Mouse (Mus musculus): ENCODE measurements at regions not wholly inside any gene's neighbourhood (a gene's known extent, or its start where the extent isn't known, plus 50 kb on each side); places are given as distances from the start of the nearest gene placed in this dataset.

- no peak overlapping the region for H3K27ac ChIP-seq (ENCODE audit: insufficient read depth, low read depth, low read length)
- no peak overlapping the region for H3K4me3 ChIP-seq (ENCODE audit: insufficient read depth, low read depth, low read length)
- TF ChIP-seq POLR2A (IDR thresholded peaks at IDR 0.05; ENCODE audit: low read depth, low read length) (no peak), CTCF (conservative IDR thresholded peaks at IDR 0.05; ENCODE audit: insufficient read depth, insufficient read length, low read depth, low read length) (no peak)
- H3K4me1 ChIP-seq (ENCODE audit: control insufficient read depth, insufficient read depth, low read length) = no peaks in the 10 kb centered on the region
- no peaks in the 10 kb centered on the region for H3K27me3 ChIP-seq (replicated peaks; ENCODE audit: control insufficient read depth, insufficient read depth, low read length)
- WGBS = 50% methylated on average over 4 of the region's 4 CpGs
- peak; percentile 26 for DNase-seq
- H3K36me3 ChIP-seq (ENCODE audit: control insufficient read depth, insufficient read depth, low read length) = no peaks in the 10 kb centered on the region
Observed at GRCm38 (mm10) chr4:81742536-81743459, 300.2 kb upstream of the Mpdz start.

- no peak overlapping the region for H3K4me3 ChIP-seq (ENCODE audit: insufficient read depth, low read depth, low read length)
Observed at GRCm38 (mm10) chr4:81734391-81734790, 291.8 kb upstream of the Mpdz start.

GRCm38 (mm10) chr4:81730386-81730785 is 287.8 kb upstream of the Mpdz start:
- H3K4me3 ChIP-seq (ENCODE audit: insufficient read depth, low read depth, low read length) = no peak overlapping the region
- H3K4me1 ChIP-seq (ENCODE audit: control insufficient read depth, insufficient read depth, low read length) = no peaks in the 10 kb centered on the region; the same call in 1 of the 2 replicates
- no peaks in the 10 kb centered on the region for H3K36me3 ChIP-seq (ENCODE audit: control insufficient read depth, insufficient read depth, low read length)
- no peaks in the 10 kb centered on the region for H3K27me3 ChIP-seq (replicated peaks; ENCODE audit: control insufficient read depth, insufficient read depth, low read length)
- H3K27ac ChIP-seq (ENCODE audit: insufficient read depth, low read depth, low read length) = peak overlapping the region; percentile 29; the same call in 1 of the 2 replicates
- DNase-seq = peak; percentile 83
- 56% methylated on average over 2 of the region's 2 CpGs for WGBS
- TF ChIP-seq CTCF (conservative IDR thresholded peaks at IDR 0.05; ENCODE audit: insufficient read depth, insufficient read length, low read depth, low read length) = no peak
- TF ChIP-seq POLR2A (IDR thresholded peaks at IDR 0.05; ENCODE audit: low read depth, low read length) = no peak

More at GRCm38 (mm10) chr4:81734391-81734790, 291.8 kb upstream of the Mpdz start:
- no peaks in the 10 kb centered on the region; the same call in 1 of the 2 replicates for H3K4me1 ChIP-seq (ENCODE audit: control insufficient read depth, insufficient read depth, low read length)
- no peak for TF ChIP-seq CTCF (conservative IDR thresholded peaks at IDR 0.05; ENCODE audit: insufficient read depth, insufficient read length, low read depth, low read length)
- TF ChIP-seq POLR2A (IDR thresholded peaks at IDR 0.05; ENCODE audit: low read depth, low read length) = no peak
- H3K27ac ChIP-seq (ENCODE audit: insufficient read depth, low read depth, low read length) = no peak overlapping the region
- peak; percentile 76 for DNase-seq
- no peaks in the 10 kb centered on the region for H3K36me3 ChIP-seq (ENCODE audit: control insufficient read depth, insufficient read depth, low read length)
- no peaks in the 10 kb centered on the region for H3K27me3 ChIP-seq (replicated peaks; ENCODE audit: control insufficient read depth, insufficient read depth, low read length)
- WGBS = 82% methylated on average over 2 of the region's 2 CpGs

- TF ChIP-seq POLR2A (IDR thresholded peaks at IDR 0.05; ENCODE audit: low read depth, low read length) = no peak
- Histone ChIP-seq H3K27ac (ENCODE audit: insufficient read depth, low read depth, low read length) (no peak overlapping the region), H3K36me3 (ENCODE audit: control insufficient read depth, insufficient read depth, low read length) (no peaks in the 10 kb centered on the region), H3K27me3 (replicated peaks; ENCODE audit: control insufficient read depth, insufficient read depth, low read length) (no peaks in the 10 kb centered on the region), H3K4me3 (ENCODE audit: insufficient read depth, low read depth, low read length) (no peak overlapping the region), H3K4me1 (ENCODE audit: control insufficient read depth, insufficient read depth, low read length) (no peaks in the 10 kb centered on the region)
- 72% methylated on average over 3 of the region's 3 CpGs for WGBS
- no peak for DNase-seq
Observed at GRCm38 (mm10) chr4:81728961-81729360, 286.3 kb upstream of the Mpdz start.

- no peaks in the 10 kb centered on the region for H3K27me3 ChIP-seq (replicated peaks; ENCODE audit: control insufficient read depth, insufficient read depth, low read length)
- TF ChIP-seq POLR2A (IDR thresholded peaks at IDR 0.05; ENCODE audit: low read depth, low read length) (no peak), CTCF (conservative IDR thresholded peaks at IDR 0.05; ENCODE audit: insufficient read depth, insufficient read length, low read depth, low read length) (no peak)
- H3K4me3 ChIP-seq (ENCODE audit: insufficient read depth, low read depth, low read length) = no peak overlapping the region
- no peak for DNase-seq
- no peak overlapping the region for H3K27ac ChIP-seq (ENCODE audit: insufficient read depth, low read depth, low read length)
- H3K4me1 ChIP-seq (ENCODE audit: control insufficient read depth, insufficient read depth, low read length) = no peaks in the 10 kb centered on the region
- no peaks in the 10 kb centered on the region for H3K36me3 ChIP-seq (ENCODE audit: control insufficient read depth, insufficient read depth, low read length)
- 71% methylated on average over 12 of the region's 12 CpGs for WGBS
Observed at GRCm38 (mm10) chr4:81727735-81728581, 285.3 kb upstream of the Mpdz start.

GRCm38 (mm10) chr4:81726761-81727723 is 284.4 kb upstream of the Mpdz start:
- DNase-seq = no peak
- no peaks in the 10 kb centered on the region for H3K4me1 ChIP-seq (ENCODE audit: control insufficient read depth, insufficient read depth, low read length)
- no peak overlapping the region for H3K27ac ChIP-seq (ENCODE audit: insufficient read depth, low read depth, low read length)
- no peaks in the 10 kb centered on the region for H3K36me3 ChIP-seq (ENCODE audit: control insufficient read depth, insufficient read depth, low read length)
- no peaks in the 10 kb centered on the region for H3K27me3 ChIP-seq (replicated peaks; ENCODE audit: control insufficient read depth, insufficient read depth, low read length)
- no peak overlapping the region for H3K4me3 ChIP-seq (ENCODE audit: insufficient read depth, low read depth, low read length)
- 83% methylated on average over 16 of the region's 16 CpGs for WGBS
- no peak for TF ChIP-seq CTCF (conservative IDR thresholded peaks at IDR 0.05; ENCODE audit: insufficient read depth, insufficient read length, low read depth, low read length)
- no peak for TF ChIP-seq POLR2A (IDR thresholded peaks at IDR 0.05; ENCODE audit: low read depth, low read length)

Data from kidney, adult 2 months (tissue).